Comparison of ENCODE assay signal across 9 mouse cellular contexts in the genomic region with DNA sequence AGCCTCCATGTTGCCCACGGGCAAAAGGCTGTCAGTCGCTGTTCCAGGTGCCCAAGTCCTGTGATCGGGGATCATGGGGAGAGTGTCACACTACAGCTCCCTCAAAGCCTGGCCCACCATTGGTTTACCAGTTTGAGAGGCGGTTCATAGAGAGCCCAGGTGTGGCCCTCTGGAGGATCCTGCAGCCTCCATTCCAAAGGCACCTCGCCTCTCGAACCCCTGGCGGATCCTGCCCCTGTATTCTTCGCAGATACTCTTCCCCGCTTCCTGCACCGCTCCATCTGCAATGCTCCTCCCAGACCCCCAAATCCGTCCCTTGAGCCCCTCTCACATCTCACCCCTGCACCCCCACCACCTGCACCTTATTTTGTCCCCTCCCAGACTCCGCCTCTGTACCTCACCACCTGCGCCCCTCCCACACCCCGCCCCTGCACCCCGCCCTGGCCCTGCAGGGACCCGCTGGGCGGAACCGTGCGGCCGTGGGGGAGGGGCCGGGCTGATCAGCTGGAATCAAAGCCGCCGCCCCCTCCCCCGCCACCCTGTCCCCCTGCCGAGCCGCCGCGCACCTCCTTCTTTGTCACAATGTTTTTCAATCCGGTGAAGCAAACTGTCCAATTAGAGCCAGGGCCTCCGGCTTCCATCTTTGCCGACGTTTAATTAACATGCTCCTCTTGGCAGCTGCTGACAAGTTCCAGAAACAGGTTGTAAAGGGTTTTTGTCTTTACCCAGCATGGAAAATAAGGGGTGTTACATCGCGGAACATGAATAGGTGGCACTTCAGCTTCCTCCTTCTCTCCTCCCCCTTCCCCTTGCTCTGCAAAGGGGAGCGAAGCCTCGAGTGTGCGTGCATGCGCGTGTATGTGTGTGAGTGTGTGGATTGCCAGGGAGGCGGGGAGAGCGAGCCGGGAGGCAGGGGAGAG. TPM values are rescaled to one million over a fixed set of nuclear protein-coding genes. Genes with fewer than 3 reads are reported as not detected.
A peak's percentile ranks its signal among the peaks of the same experiment; 100 is the strongest.
DNase-seq lines count a peak whose midpoint lies in the region; ATAC-seq and TF ChIP-seq lines count a peak whose summit lies in the region.
"Had no signal": no experiment of that assay in that cellular context is flagged by ENCODE, and none has a peak within 500 bp of the region (broad histone marks: within the 10 kb centered on the region; RNA-seq: fewer than 3 reads in every experiment).

No protein-coding gene starts in this region.

- H3K4me1 ChIP-seq in heart, embryonic 13.5 days: peaks cover 14% of the 10 kb centered on the region
- no peaks in the 10 kb centered on the region; the same call in 1 of the 2 replicates for H3K4me1 ChIP-seq in heart, adult 2 months (ENCODE audit: control insufficient read depth, insufficient read depth, low read length)
- H3K4me1 ChIP-seq in brown adipose tissue, adult 24 weeks (ENCODE audit: control insufficient read depth, insufficient read depth, insufficient read length, low read length): no peaks in the 10 kb centered on the region
- H3K4me1 ChIP-seq in stomach, embryonic 14.5 days (ENCODE audit: control insufficient read depth, insufficient read depth, low read length): no peaks in the 10 kb centered on the region; the same call in 1 of the 2 replicates

- DNase-seq in heart, adult 2 months: no peak
- peak; percentile 48 to 86 for DNase-seq in frontal cortex, adult 2 months (ENCODE audit: extremely low spot score in 1 of 2, low spot score in 1 of 2)
- peak; percentile 79 for DNase-seq in layer of hippocampus, adult 9-11 months
- no peak for DNase-seq in B cell, adult 2 months

- no peak overlapping the region for H3K27ac ChIP-seq in heart, embryonic 13.5 days (replicated peaks)
- no peak overlapping the region for H3K27ac ChIP-seq in heart, adult 2 months
- H3K27ac ChIP-seq in brown adipose tissue, adult 24 weeks (replicated peaks; ENCODE audit: low read depth, low read length): no peak overlapping the region
- H3K27ac ChIP-seq in stomach, embryonic 14.5 days (ENCODE audit: low read length): no peak overlapping the region

- H3K27me3 ChIP-seq in heart, embryonic 13.5 days (replicated peaks): peaks cover 96% of the 10 kb centered on the region
- H3K27me3 ChIP-seq in heart, adult 2 months (ENCODE audit: control insufficient read depth, insufficient read depth, low read length): peaks cover 26% of the 10 kb centered on the region
- H3K27me3 ChIP-seq in stomach, embryonic 14.5 days (ENCODE audit: control insufficient read depth, insufficient read depth, low read length): peaks cover 59% of the 10 kb centered on the region

- intact Hi-C loops in heart, adult 2 months (cut with DNase I): no loop called here

- under 1% methylated on average over 39 of the region's 42 CpGs for WGBS in heart, embryonic 13.5 days
- 2% methylated on average over 42 of the region's 42 CpGs for WGBS in heart, adult 2 months
- WGBS in stomach, embryonic 14.5 days: 1% methylated on average over 42 of the region's 42 CpGs

- H3K36me3 ChIP-seq in heart, embryonic 13.5 days: no peaks in the 10 kb centered on the region
- H3K36me3 ChIP-seq in heart, adult 2 months (ENCODE audit: control insufficient read depth, insufficient read depth, low read length): no peaks in the 10 kb centered on the region
- H3K36me3 ChIP-seq in stomach, embryonic 14.5 days (ENCODE audit: control insufficient read depth, insufficient read depth, low read length): no peaks in the 10 kb centered on the region

- H3K9me3 ChIP-seq in heart, embryonic 13.5 days: peaks cover 7% of the 10 kb centered on the region
- no peaks in the 10 kb centered on the region; the same call in 1 of the 2 replicates for H3K9me3 ChIP-seq in stomach, embryonic 14.5 days (ENCODE audit: control insufficient read depth, low read depth, low read length)

- no peak for TF ChIP-seq POLR2A in heart, adult 2 months (IDR thresholded peaks at IDR 0.05; ENCODE audit: insufficient read depth, low read depth, low read length)

- H3K79me2 ChIP-seq in heart, adult 2 months (replicated peaks; ENCODE audit: control insufficient read depth, insufficient read depth, low read length): no peaks in the 10 kb centered on the region

- peak overlapping the region; percentile 38 for H3K9ac ChIP-seq in heart, embryonic 13.5 days
- no peak overlapping the region for H3K9ac ChIP-seq in heart, adult 2 months (ENCODE audit: low read depth, low read length)
- no peak overlapping the region for H3K9ac ChIP-seq in stomach, embryonic 14.5 days (replicated peaks; ENCODE audit: low read depth, low read length)

- H3K4me3 ChIP-seq in heart, embryonic 13.5 days: peak overlapping the region; percentile 45
- H3K4me3 ChIP-seq in heart, adult 2 months: no peak overlapping the region
- peak overlapping the region; percentile 33 for H3K4me3 ChIP-seq in brown adipose tissue, adult 24 weeks (ENCODE audit: insufficient read depth, low read depth, low read length)
- peak overlapping the region; percentile 23 for H3K4me3 ChIP-seq in stomach, embryonic 14.5 days (ENCODE audit: low read depth, low read length)

- no peak for ATAC-seq in heart, embryonic 13.5 days (ENCODE audit: extremely low read depth, insufficient number of reproducible peaks, low FRiP score, low TSS enrichment)
- ATAC-seq in megakaryocyte, adult 5-6 weeks (ENCODE audit: poor library complexity, severe bottlenecking): 0 out of 2 replicates have a peak, but pooled peaks have one; percentile 50
- peak; percentile 35; the same call in 1 of the 2 replicates for ATAC-seq in stomach, embryonic 14.5 days (ENCODE audit: insufficient number of reproducible peaks, insufficient read depth, low FRiP score, low read depth)

- TF ChIP-seq EP300 in heart, adult 2 months (IDR thresholded peaks at IDR 0.05; ENCODE audit: insufficient read depth, low read depth, low read length): no peak

- H3K4me2 ChIP-seq in heart, embryonic 13.5 days: peak overlapping the region; percentile 65
- peak overlapping the region; percentile 40 for H3K4me2 ChIP-seq in stomach, embryonic 14.5 days (replicated peaks; ENCODE audit: low read depth, low read length)

- no peak for TF ChIP-seq CTCF in heart, adult 2 months (IDR thresholded peaks at IDR 0.05)

RNA-seq across cellular contexts. Expression of gene Rhcg, which starts 25.4 kb away (rescaled TPM):
- polyA plus RNA-seq in heart, embryonic 13.5 days (2015; fragmentation: Nextera tagmentation; extraction: Ambion mirVana): 0.25 TPM in 1 of 2 replicates, not detected in the other
- total RNA-seq in heart, adult 2 months (2021): not detected
- not detected in 2 replicates for polyA plus RNA-seq in heart, adult 2 months (2012; rRNA removed)
- polyA plus RNA-seq in brown adipose tissue, adult 24 weeks (2012; ENCODE audit: insufficient read depth, insufficient read length, missing spikeins): not detected in 2 replicates
- polyA plus RNA-seq in frontal cortex, adult 2 months (2012; rRNA removed): 4.6 and 5.5 TPM in 2 replicates
- 0.18 and 1.0 TPM in 2 replicates for total RNA-seq in megakaryocyte, adult 5-6 weeks (2015)
- total RNA-seq in megakaryocyte, adult 5-6 weeks (2017): 0.77 TPM in 1 of 2 replicates, not detected in the other
- polyA plus RNA-seq in stomach, embryonic 14.5 days (2014; fragmentation: Nextera tagmentation; extraction: Ambion mirVana): not detected in 2 replicates
- total RNA-seq: MEL had no signal

Comparison
In these comparisons a context has a peak if more than half of its experiments do, and no peak if none do; other contexts are left out.
1. DNase-seq: peak in frontal cortex, adult 2 months (2 of 2) and layer of hippocampus, adult 9-11 months (single experiment); none in heart, adult 2 months (0 of 2) and B cell, adult 2 months (0 of 2).